Mouse (Mus musculus) embryonic facial prominence, embryonic 14.5 days (tissue): ENCODE data around the gene Akap2. TPM values are rescaled to one million over a fixed set of nuclear protein-coding genes. Genes with fewer than 3 reads are reported as not detected.

Experiments used
- ATAC-seq: fragments of 200-750 bp; cut with Nextera tagmentation; 2 replicates; pipeline ENCODE4 v1.8.0; 2017; ENCODE audit warnings: low read depth, moderate number of reproducible peaks, moderate TSS enrichment
- DNase-seq: peaks from one replicate; pipeline ENCODE4 v3.0.0-alpha.2; 2015; ENCODE audit warnings: low spot score
- H3K27ac ChIP-seq: fragments of 300-500 bp; sonication (generic); replicated peaks from 2 replicates; pipeline ENCODE4 v1.5.1; 2014; ENCODE audit warnings: low read depth, mild to moderate bottlenecking, low read length, moderate library complexity
- H3K27me3 ChIP-seq: fragments of 300-500 bp; sonication (generic); replicated peaks from 2 replicates; pipeline ENCODE4 v1.6.1; 2014; ENCODE audit warnings: low read length; ENCODE audit not compliant: control insufficient read depth, insufficient read depth
- H3K36me3 ChIP-seq: fragments of 300-500 bp; sonication (generic); 2 replicates; pipeline ENCODE4 v1.6.1; 2014; ENCODE audit warnings: low read length, mixed read lengths; ENCODE audit not compliant: control insufficient read depth, insufficient read depth
- H3K4me1 ChIP-seq: fragments of 300-500 bp; sonication (generic); 2 replicates; pipeline ENCODE4 v1.6.1; 2014; ENCODE audit warnings: antibody characterized with exemption, low read length; ENCODE audit not compliant: control insufficient read depth, insufficient read depth
- H3K4me2 ChIP-seq: fragments of 300-500 bp; sonication (generic); 2 replicates; pipeline ENCODE4 v1.6.1; 2014; ENCODE audit warnings: low read depth, mild to moderate bottlenecking, low read length, moderate library complexity, mixed read lengths
- H3K4me3 ChIP-seq: fragments of 300-500 bp; sonication (generic); 2 replicates; pipeline ENCODE4 v1.5.1; 2014; ENCODE audit warnings: low read depth, mild to moderate bottlenecking, low read length
- H3K9ac ChIP-seq: fragments of 300-500 bp; sonication (generic); 2 replicates; pipeline ENCODE4 v1.6.1; 2014; ENCODE audit warnings: low read depth, mild to moderate bottlenecking, low read length, moderate library complexity, mixed read lengths
- H3K9me3 ChIP-seq: fragments of 300-500 bp; sonication (generic); 2 replicates; pipeline ENCODE4 v1.6.1; 2016; ENCODE audit warnings: low read length; ENCODE audit not compliant: control insufficient read depth
- WGBS: fragments of 180-500 bp; shearing (Covaris S2); extraction: QIAGEN DNeasy Blood & Tissue Kit; methylation state at CpG from one replicate; pipeline ENCODE4 v1.1.7; 2014; 5-methylcytosine and 5-hydroxymethylcytosine counted together
- polyA plus RNA-seq: library from polyadenylated mRNA; unstranded; fragments of >200 nt; fragmentation: Nextera tagmentation; extraction: Ambion mirVana; gene quantifications from 2 replicates; pipeline ENCODE4 v1.2.1, GENCODE M21; 2014

The Akap2 gene
- polyA plus RNA-seq, 1 experiment from 2014 or later: 24.9 TPM

- no peaks in the 10 kb centered on the region for H3K27me3 ChIP-seq
- H3K4me3 ChIP-seq: no peak overlapping the region
- no peak overlapping the region for H3K9ac ChIP-seq
- H3K9me3 ChIP-seq: no peaks in the 10 kb centered on the region
- DNase-seq (no peak), ATAC-seq (no peak)
- no peak overlapping the region for H3K27ac ChIP-seq
- H3K4me2 ChIP-seq: no peak overlapping the region
- 80% methylated on average over 12 of the region's 12 CpGs for WGBS
- H3K4me1 ChIP-seq: peaks cover 4% of the 10 kb centered on the region
- no peaks in the 10 kb centered on the region for H3K36me3 ChIP-seq
Measured at GRCm38 (mm10) chr4:57680186-57680585, 37.3 kb upstream of the Akap2 start.

GRCm38 (mm10) chr4:57681511-57681910 is 35.9 kb upstream of the Akap2 start:
- 66% methylated on average over 12 of the region's 12 CpGs for WGBS
- no peaks in the 10 kb centered on the region for H3K9me3 ChIP-seq
- H3K4me2 ChIP-seq: no peak overlapping the region
- no peaks in the 10 kb centered on the region for H3K27me3 ChIP-seq
- H3K4me1 ChIP-seq: no peaks in the 10 kb centered on the region; the same call in 1 of the 2 replicates
- no peaks in the 10 kb centered on the region for H3K36me3 ChIP-seq
- no peak for ATAC-seq
- no peak overlapping the region for H3K27ac ChIP-seq
- H3K9ac ChIP-seq: no peak overlapping the region
- DNase-seq: no peak
- H3K4me3 ChIP-seq: no peak overlapping the region

GRCm38 (mm10) chr4:57682341-57682740 is 35.1 kb upstream of the Akap2 start:
- Histone ChIP-seq H3K4me3 (no peak overlapping the region), H3K4me1 (no peaks in the 10 kb centered on the region; the same call in 1 of the 2 replicates), H3K36me3 (no peaks in the 10 kb centered on the region), H3K27me3 (no peaks in the 10 kb centered on the region), H3K4me2 (no peak overlapping the region), H3K9me3 (no peaks in the 10 kb centered on the region), H3K27ac (no peak overlapping the region), H3K9ac (no peak overlapping the region)
- 93% methylated on average over 2 of the region's 2 CpGs for WGBS
- DNase-seq: no peak
- ATAC-seq: no peak

- H3K4me2 ChIP-seq: no peak overlapping the region
- no peaks in the 10 kb centered on the region for H3K36me3 ChIP-seq
- H3K9me3 ChIP-seq: no peaks in the 10 kb centered on the region
- H3K9ac ChIP-seq: no peak overlapping the region
- H3K27ac ChIP-seq: no peak overlapping the region
- 76% methylated on average over 11 of the region's 11 CpGs for WGBS
- H3K4me3 ChIP-seq: no peak overlapping the region
- DNase-seq: no peak
- no peak for ATAC-seq
- H3K4me1 ChIP-seq: no peaks in the 10 kb centered on the region; the same call in 1 of the 2 replicates
- no peaks in the 10 kb centered on the region for H3K27me3 ChIP-seq
Measured at GRCm38 (mm10) chr4:57682944-57683343, 34.5 kb upstream of the Akap2 start.

- DNase-seq: no peak
- no peak overlapping the region for H3K27ac ChIP-seq
- H3K9me3 ChIP-seq: no peaks in the 10 kb centered on the region
- ATAC-seq: no peak
- H3K36me3 ChIP-seq: peaks cover 5% of the 10 kb centered on the region
- no peak overlapping the region for H3K9ac ChIP-seq
- no peak overlapping the region for H3K4me2 ChIP-seq
- no peaks in the 10 kb centered on the region for H3K27me3 ChIP-seq
- H3K4me1 ChIP-seq: no peaks in the 10 kb centered on the region; the same call in 1 of the 2 replicates
- no peak overlapping the region for H3K4me3 ChIP-seq
- WGBS: 59% methylated on average over 12 of the region's 12 CpGs
Measured at GRCm38 (mm10) chr4:57684676-57685215, 32.7 kb upstream of the Akap2 start.

GRCm38 (mm10) chr4:57686736-57687135 is 30.7 kb upstream of the Akap2 start:
- Histone ChIP-seq H3K4me1 (no peaks in the 10 kb centered on the region; the same call in 1 of the 2 replicates), H3K9ac (no peak overlapping the region), H3K9me3 (no peaks in the 10 kb centered on the region), H3K36me3 (peaks cover 10% of the 10 kb centered on the region), H3K4me3 (no peak overlapping the region), H3K27ac (no peak overlapping the region), H3K27me3 (no peaks in the 10 kb centered on the region), H3K4me2 (no peak overlapping the region)
- DNase-seq (no peak), ATAC-seq (no peak)
- WGBS: 71% methylated on average over 3 of the region's 3 CpGs

- H3K4me1 ChIP-seq: no peaks in the 10 kb centered on the region; the same call in 1 of the 2 replicates
- H3K36me3 ChIP-seq: peaks cover 10% of the 10 kb centered on the region
- DNase-seq (no peak), ATAC-seq (no peak)
- no peak overlapping the region for H3K9ac ChIP-seq
- WGBS: 83% methylated on average over 3 of the region's 3 CpGs
- no peaks in the 10 kb centered on the region for H3K9me3 ChIP-seq
- no peak overlapping the region for H3K4me2 ChIP-seq
- no peaks in the 10 kb centered on the region for H3K27me3 ChIP-seq
- H3K27ac ChIP-seq: no peak overlapping the region
- H3K4me3 ChIP-seq: no peak overlapping the region
Measured at GRCm38 (mm10) chr4:57687583-57687982, 29.9 kb upstream of the Akap2 start.

GRCm38 (mm10) chr4:57688131-57688530 is 29.3 kb upstream of the Akap2 start:
- DNase-seq (no peak), ATAC-seq (no peak)
- H3K4me1 ChIP-seq: no peaks in the 10 kb centered on the region; the same call in 1 of the 2 replicates
- no peaks in the 10 kb centered on the region for H3K9me3 ChIP-seq
- peaks cover 10% of the 10 kb centered on the region for H3K36me3 ChIP-seq
- no peak overlapping the region for H3K27ac ChIP-seq
- H3K27me3 ChIP-seq: no peaks in the 10 kb centered on the region
- H3K4me2 ChIP-seq: no peak overlapping the region
- H3K9ac ChIP-seq: no peak overlapping the region
- no peak overlapping the region for H3K4me3 ChIP-seq
- WGBS: 71% methylated on average over 9 of the region's 9 CpGs

- ATAC-seq: no peak
- no peak overlapping the region for H3K4me3 ChIP-seq
Measured at GRCm38 (mm10) chr4:57690001-57690400, 27.5 kb upstream of the Akap2 start.

More at GRCm38 (mm10) chr4:57690001-57690400, 27.5 kb upstream of the Akap2 start:
- H3K9me3 ChIP-seq: no peaks in the 10 kb centered on the region
- no peak overlapping the region for H3K4me2 ChIP-seq
- no peak for DNase-seq
- H3K4me1 ChIP-seq: no peaks in the 10 kb centered on the region; the same call in 1 of the 2 replicates
- peaks cover 10% of the 10 kb centered on the region for H3K36me3 ChIP-seq
- no peak overlapping the region for H3K27ac ChIP-seq
- no peaks in the 10 kb centered on the region for H3K27me3 ChIP-seq
- H3K9ac ChIP-seq: no peak overlapping the region
- 60% methylated on average over 6 of the region's 6 CpGs for WGBS
